Mouse (Mus musculus) C2C12 (cell line): ENCODE measurements around the gene Msi2.

ENCODE experiments used
- CEBPB ChIP-seq: IDR thresholded peaks from one replicate; pipeline ENCODE4 v1.6.1; 2011; ENCODE audit warnings: low read depth, mild to moderate bottlenecking, control low read depth, moderate library complexity
- CTCF ChIP-seq: IDR thresholded peaks from one replicate; pipeline ENCODE4 v1.5.1; 2011; ENCODE audit not compliant: control insufficient read depth, insufficient read depth, insufficient read length
- FOSL1 ChIP-seq: IDR thresholded peaks from one replicate; pipeline ENCODE4 v1.8.0; 2011; ENCODE audit warnings: mild to moderate bottlenecking, low read length; ENCODE audit not compliant: poor library complexity, insufficient read depth, severe bottlenecking
- MAX ChIP-seq: IDR thresholded peaks from one replicate; pipeline ENCODE4 v1.6.1; 2011; ENCODE audit warnings: mild to moderate bottlenecking, control low read depth
- MYOD1 ChIP-seq: IDR thresholded peaks from one replicate; pipeline ENCODE4 v1.6.1; 2011; ENCODE audit warnings: low read depth; ENCODE audit not compliant: control insufficient read depth, insufficient read length
- MYOG ChIP-seq: IDR thresholded peaks from one replicate; pipeline ENCODE4 v1.6.1; 2011; ENCODE audit not compliant: control insufficient read depth, insufficient read length; ENCODE audit errors: extremely low read depth
- USF1 ChIP-seq: IDR thresholded peaks from one replicate; pipeline ENCODE4 v1.6.1; 2011; ENCODE audit warnings: low read depth, mild to moderate bottlenecking, control low read depth, moderate library complexity

GRCm38 (mm10) chr11:88721144-88721636 is 2.9 kb upstream of the Msi2 start:
- TF ChIP-seq CTCF = no peak
- no peak for TF ChIP-seq MYOG
- no peak for TF ChIP-seq USF1
- no peak for TF ChIP-seq MAX
- no peak for TF ChIP-seq CEBPB
- TF ChIP-seq MYOD1 = no peak
- no peak for TF ChIP-seq FOSL1
